Mouse (Mus musculus) embryonic facial prominence, embryonic 15.5 days (tissue): ENCODE measurements around the gene Atp1a2. TPM values are rescaled to one million over a fixed set of nuclear protein-coding genes. Genes with fewer than 3 reads are reported as not detected.
A peak's percentile ranks its signal among the peaks of the same experiment; 100 is the strongest.

Experiments used
- ATAC-seq: fragments of 200-750 bp; cut with Nextera tagmentation; 2 replicates; pipeline ENCODE4 v1.8.0; 2017; ENCODE audit warnings: low read depth, moderate TSS enrichment; ENCODE audit not compliant: insufficient number of reproducible peaks, low FRiP score, low TSS enrichment
- H3K27ac ChIP-seq: fragments of 300-500 bp; sonication (generic); replicated peaks from 2 replicates; pipeline ENCODE4 v1.5.1; 2015; ENCODE audit warnings: mild to moderate bottlenecking, inconsistent platforms
- H3K27me3 ChIP-seq: fragments of 300-500 bp; sonication (generic); 2 replicates; pipeline ENCODE4 v1.6.1; 2015; ENCODE audit warnings: inconsistent platforms
- H3K36me3 ChIP-seq: fragments of 300-500 bp; sonication (generic); 2 replicates; pipeline ENCODE4 v1.6.1; 2015; ENCODE audit warnings: mild to moderate bottlenecking, inconsistent platforms
- H3K4me1 ChIP-seq: fragments of 300-500 bp; sonication (generic); 2 replicates; pipeline ENCODE4 v1.6.1; 2015; ENCODE audit warnings: inconsistent platforms
- H3K4me2 ChIP-seq: fragments of 300-500 bp; sonication (generic); replicated peaks from 2 replicates; pipeline ENCODE4 v1.6.1; 2015; ENCODE audit warnings: mild to moderate bottlenecking, inconsistent platforms
- H3K4me3 ChIP-seq: fragments of 300-500 bp; sonication (generic); replicated peaks from 2 replicates; pipeline ENCODE4 v1.5.1; 2015; ENCODE audit warnings: mild to moderate bottlenecking, inconsistent platforms
- H3K9ac ChIP-seq: fragments of 300-500 bp; sonication (generic); 2 replicates; pipeline ENCODE4 v1.6.1; 2015; ENCODE audit warnings: inconsistent platforms
- H3K9me3 ChIP-seq: fragments of 300-500 bp; sonication (generic); replicated peaks from 2 replicates; pipeline ENCODE4 v1.6.1; 2016; ENCODE audit warnings: inconsistent platforms
- WGBS: fragments of 180-500 bp; shearing (Covaris S2); methylation state at CpG from one replicate; pipeline ENCODE4 v1.1.7; 2015; 5-methylcytosine and 5-hydroxymethylcytosine counted together
- polyA plus RNA-seq: library from polyadenylated mRNA; unstranded; fragments of >200 nt; fragmentation: Nextera tagmentation; extraction: Ambion mirVana; gene quantifications from 2 replicates; pipeline ENCODE4 v1.2.1, GENCODE M21; 2015

Gene Atp1a2
- polyA plus RNA-seq, 1 experiment from 2014 or later, result 5.6 TPM

DNA sequence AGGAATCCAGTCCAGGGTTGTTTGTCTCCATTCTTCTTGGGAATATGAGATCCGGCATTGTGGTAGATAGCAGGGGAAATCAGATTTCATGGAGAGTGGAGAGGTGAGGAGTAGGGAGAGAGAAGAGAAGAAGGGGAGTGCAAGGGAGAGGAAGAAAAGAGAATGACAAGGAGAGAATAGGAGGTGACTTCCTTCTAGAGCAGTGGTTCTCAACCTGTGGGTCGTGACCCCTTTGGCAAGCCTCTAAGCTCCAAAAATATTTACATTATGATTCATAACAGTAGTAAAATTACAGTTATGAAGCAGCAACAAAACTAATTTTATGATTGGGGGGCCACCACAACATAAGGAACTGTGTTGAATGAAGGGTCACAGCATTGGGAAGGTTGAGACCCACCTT is 35.1 kb upstream of the Atp1a2 start:
- Histone ChIP-seq H3K9me3 (no peaks in the 10 kb centered on the region), H3K4me2 (no peak overlapping the region), H3K9ac (no peak overlapping the region), H3K4me1 (no peaks in the 10 kb centered on the region), H3K27me3 (peaks cover 56% of the 10 kb centered on the region), H3K4me3 (no peak overlapping the region), H3K36me3 (no peaks in the 10 kb centered on the region), H3K27ac (no peak overlapping the region)
- ATAC-seq, result no peak
- WGBS, result 79% methylated on average over 2 of the region's 2 CpGs

DNA sequence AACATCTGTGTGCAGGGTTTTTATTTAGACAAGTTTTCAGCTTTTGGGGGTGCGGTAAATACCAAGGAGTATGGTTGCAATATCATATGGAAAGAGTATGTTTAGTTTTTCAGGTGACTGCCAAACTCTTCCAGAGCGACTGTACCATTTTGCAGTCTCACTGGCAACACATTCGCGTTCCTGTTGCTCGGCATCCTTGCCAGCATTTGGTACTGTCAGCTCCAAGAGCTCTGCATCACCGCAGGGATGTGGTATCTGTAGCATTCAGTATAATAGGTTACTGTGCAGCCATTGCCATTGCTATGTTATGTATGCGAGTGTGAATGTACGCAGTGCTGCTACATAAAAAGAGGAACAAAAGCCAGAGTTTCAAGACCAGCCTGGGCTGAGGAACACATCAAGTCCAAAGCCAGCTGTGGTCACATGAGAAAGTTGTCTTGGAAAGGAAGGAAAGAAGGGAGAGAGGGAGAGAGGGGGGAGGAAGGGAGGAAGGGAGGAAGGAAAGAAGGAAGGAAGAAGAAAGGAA is 33.6 kb upstream of the Atp1a2 start:
- Histone ChIP-seq H3K4me1 (peaks cover 2% of the 10 kb centered on the region; the same call in 1 of the 2 replicates), H3K27ac (no peak overlapping the region), H3K9me3 (no peaks in the 10 kb centered on the region), H3K4me3 (no peak overlapping the region), H3K27me3 (peaks cover 67% of the 10 kb centered on the region), H3K36me3 (no peaks in the 10 kb centered on the region), H3K9ac (no peak overlapping the region), H3K4me2 (no peak overlapping the region)
- 67% methylated on average over 8 of the region's 8 CpGs for WGBS
- no peak for ATAC-seq

DNA sequence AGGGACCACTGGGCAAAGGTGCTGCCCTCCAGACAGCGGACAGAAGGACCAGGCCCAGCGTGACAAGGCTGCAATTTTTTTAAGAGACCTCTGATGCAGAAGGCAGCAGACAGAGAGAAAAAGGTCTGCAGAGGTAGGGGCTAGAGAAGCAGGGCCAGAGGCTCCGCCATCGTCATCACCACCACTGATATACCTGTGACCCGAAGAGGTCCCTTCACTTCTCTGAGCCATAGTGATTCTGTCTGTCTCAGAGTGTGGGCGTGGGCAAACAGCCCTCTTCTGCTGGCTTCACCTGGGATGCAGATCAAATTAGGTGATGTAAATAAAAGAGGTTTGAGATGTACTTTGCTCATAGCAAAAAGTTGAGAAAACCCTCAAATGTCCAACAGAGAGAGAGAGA is 31.8 kb upstream of the Atp1a2 start:
- Histone ChIP-seq H3K27me3 (peaks cover 75% of the 10 kb centered on the region), H3K4me3 (no peak overlapping the region), H3K4me1 (peaks cover 11% of the 10 kb centered on the region), H3K4me2 (no peak overlapping the region), H3K9ac (no peak overlapping the region), H3K27ac (no peak overlapping the region), H3K36me3 (no peaks in the 10 kb centered on the region), H3K9me3 (no peaks in the 10 kb centered on the region)
- no peak for ATAC-seq
- 68% methylated on average over 6 of the region's 6 CpGs for WGBS

DNA sequence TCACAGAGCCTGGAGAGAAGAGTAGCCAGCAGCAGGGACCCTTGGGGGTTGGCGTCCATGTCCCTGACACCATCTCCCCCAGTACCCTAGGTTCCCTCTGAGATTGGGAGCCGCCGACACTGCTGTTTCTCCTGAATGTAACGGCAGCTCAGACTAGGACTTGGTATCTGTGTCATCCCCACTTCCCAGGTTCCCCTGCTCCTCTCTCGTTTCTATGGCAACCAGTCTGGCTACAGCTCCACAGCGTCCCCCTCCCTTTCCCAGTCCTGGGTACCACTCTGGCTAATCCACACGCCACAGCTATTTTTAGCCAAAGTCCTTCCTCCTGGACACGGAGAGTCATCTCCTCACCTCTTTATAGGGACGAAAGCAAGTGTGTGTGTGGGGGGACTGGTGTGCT is 31.3 kb upstream of the Atp1a2 start, which contains the start of gene Kcnj9:
Kcnj9 (minus strand) TSS at position 188 of the 400 bp plus-strand sequence.
- no peaks in the 10 kb centered on the region for H3K9me3 ChIP-seq
- H3K9ac ChIP-seq, result no peak within 1 kb of the TSS
- H3K4me2 ChIP-seq, result no peak within 1 kb of the TSS
- no peaks in the 10 kb centered on the region for H3K36me3 ChIP-seq
- 26% methylated on average over 9 of the region's 9 CpGs for WGBS
- no peak within 1 kb of the TSS for H3K4me3 ChIP-seq
- H3K27ac ChIP-seq, result no peak within 1 kb of the TSS
- no peak for ATAC-seq
- H3K27me3 ChIP-seq, result peaks cover 75% of the 10 kb centered on the region
- peaks cover 11% of the 10 kb centered on the region for H3K4me1 ChIP-seq

DNA sequence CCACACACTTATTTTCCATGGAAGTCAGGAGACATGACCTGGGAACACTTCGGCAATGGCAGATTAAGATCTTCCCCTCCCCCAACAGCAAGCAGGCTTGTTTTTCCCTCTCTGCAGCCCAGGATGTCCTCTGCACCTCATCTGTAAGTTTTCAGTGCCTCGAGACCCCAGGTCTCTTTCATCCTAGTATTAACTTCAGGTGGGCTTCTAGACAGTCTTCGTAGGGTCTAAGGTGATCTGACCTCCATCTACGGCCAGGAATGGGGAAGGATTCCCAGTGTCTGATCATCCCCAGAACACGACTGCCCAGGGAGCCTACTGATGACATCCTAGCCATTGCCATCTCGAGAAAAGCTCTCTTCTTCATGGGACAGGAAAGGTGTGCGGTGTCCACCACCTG is 30.6 kb upstream of the Atp1a2 start:
- Histone ChIP-seq H3K9ac (no peak overlapping the region), H3K4me2 (no peak overlapping the region), H3K27me3 (peaks cover 72% of the 10 kb centered on the region), H3K36me3 (no peaks in the 10 kb centered on the region), H3K4me1 (peaks cover 11% of the 10 kb centered on the region), H3K9me3 (no peaks in the 10 kb centered on the region), H3K27ac (no peak overlapping the region), H3K4me3 (no peak overlapping the region)
- 78% methylated on average over 7 of the region's 7 CpGs for WGBS
- ATAC-seq, result no peak

DNA sequence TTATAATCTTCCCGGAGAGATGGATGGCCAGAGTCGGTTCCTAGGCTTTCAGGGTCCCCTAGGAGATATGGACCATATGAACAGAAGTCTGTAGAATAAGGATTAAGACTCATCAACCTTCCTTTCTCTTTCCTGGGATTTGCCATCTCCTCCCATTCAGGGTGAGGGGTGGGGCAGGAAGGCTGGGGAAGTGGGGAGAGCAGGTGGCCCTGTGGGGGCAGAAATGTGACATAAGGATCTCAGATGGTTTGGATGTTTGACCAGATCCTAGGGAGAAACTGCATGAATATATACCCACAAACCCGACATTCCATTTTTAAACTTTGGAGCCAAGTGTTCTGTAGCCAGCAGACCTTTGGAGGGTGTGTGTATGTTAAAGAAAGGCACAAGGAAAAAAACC is 30.2 kb upstream of the Atp1a2 start:
- no peak for ATAC-seq
- peaks cover 68% of the 10 kb centered on the region for H3K27me3 ChIP-seq
- WGBS, result 75% methylated on average over 3 of the region's 3 CpGs

DNA sequence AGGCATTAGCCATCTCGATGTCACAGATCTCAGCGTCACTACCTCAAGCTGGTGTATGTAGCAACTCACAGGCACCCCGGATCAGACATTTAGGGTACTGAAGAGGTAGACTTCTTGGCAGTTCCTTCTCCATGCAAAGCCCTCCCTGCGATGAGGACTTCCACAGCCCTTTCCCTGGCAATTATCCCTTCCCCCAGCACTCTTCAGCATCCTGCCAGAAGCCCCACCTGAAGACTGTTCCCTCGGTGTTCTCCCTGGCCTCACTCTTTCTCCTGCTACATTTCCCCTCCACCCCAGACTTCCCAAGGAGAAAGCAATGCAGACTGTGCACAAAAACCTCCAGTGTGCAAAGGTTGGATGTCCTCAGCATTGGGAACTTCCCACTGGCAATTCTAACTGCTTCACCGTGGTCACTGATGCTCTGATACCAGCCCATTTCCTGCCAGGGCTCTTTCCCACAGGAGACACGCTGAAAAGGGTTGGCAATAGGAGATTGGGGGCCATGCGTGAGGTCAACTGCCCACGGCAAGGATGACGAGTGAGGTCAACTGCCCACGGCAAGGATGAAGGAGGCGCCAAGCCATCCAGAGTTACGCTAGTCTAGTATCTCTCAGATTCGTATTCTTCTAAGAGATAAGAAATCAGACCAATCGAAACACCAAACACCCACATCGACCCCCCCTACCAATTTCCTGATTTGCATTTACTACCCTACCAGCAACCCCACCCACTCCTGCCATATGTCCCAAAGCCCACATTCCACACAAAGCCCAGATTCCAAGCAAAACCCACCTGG is 29.5 kb upstream of the Atp1a2 start:
- WGBS, result 75% methylated on average over 16 of the region's 16 CpGs
- Histone ChIP-seq H3K27ac (no peak overlapping the region), H3K4me1 (peaks cover 11% of the 10 kb centered on the region), H3K9ac (no peak overlapping the region), H3K27me3 (peaks cover 67% of the 10 kb centered on the region), H3K4me3 (no peak overlapping the region), H3K9me3 (no peaks in the 10 kb centered on the region), H3K4me2 (no peak overlapping the region), H3K36me3 (no peaks in the 10 kb centered on the region)
- no peak for ATAC-seq

More for the DNA sequence above, 30.2 kb upstream of the Atp1a2 start:
- Histone ChIP-seq H3K4me1 (peaks cover 11% of the 10 kb centered on the region), H3K9me3 (no peaks in the 10 kb centered on the region), H3K9ac (no peak overlapping the region), H3K27ac (no peak overlapping the region), H3K36me3 (no peaks in the 10 kb centered on the region), H3K4me2 (no peak overlapping the region), H3K4me3 (no peak overlapping the region)

DNA sequence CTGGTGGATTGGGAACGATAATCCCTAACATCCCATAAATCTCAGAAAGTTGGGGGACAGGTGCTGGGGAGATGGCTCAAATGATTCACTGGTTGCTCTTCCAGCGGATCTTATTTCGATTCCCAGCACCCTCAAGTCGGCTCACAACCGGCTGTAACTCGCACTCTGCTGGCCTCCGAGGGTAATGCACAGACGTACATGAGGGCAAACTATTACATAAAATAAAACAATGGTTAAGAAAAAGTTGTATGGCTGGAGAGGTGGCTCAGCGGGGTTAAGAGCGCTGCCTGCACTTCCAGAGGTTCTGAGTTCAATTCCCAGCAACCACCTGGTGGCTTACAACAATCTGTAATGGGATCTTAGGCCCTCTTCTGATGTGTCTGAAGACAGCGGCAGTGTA is 28.8 kb upstream of the Atp1a2 start:
- H3K4me1 ChIP-seq, result peaks cover 11% of the 10 kb centered on the region
- 62% methylated on average over 11 of the region's 11 CpGs for WGBS
- no peak for ATAC-seq
- H3K27me3 ChIP-seq, result peaks cover 64% of the 10 kb centered on the region
- no peaks in the 10 kb centered on the region for H3K9me3 ChIP-seq
- H3K36me3 ChIP-seq, result no peaks in the 10 kb centered on the region
- no peak overlapping the region for H3K9ac ChIP-seq
- peak overlapping the region; percentile 88 for H3K4me2 ChIP-seq
- peak overlapping the region; percentile 49 for H3K4me3 ChIP-seq
- H3K27ac ChIP-seq, result no peak overlapping the region

DNA sequence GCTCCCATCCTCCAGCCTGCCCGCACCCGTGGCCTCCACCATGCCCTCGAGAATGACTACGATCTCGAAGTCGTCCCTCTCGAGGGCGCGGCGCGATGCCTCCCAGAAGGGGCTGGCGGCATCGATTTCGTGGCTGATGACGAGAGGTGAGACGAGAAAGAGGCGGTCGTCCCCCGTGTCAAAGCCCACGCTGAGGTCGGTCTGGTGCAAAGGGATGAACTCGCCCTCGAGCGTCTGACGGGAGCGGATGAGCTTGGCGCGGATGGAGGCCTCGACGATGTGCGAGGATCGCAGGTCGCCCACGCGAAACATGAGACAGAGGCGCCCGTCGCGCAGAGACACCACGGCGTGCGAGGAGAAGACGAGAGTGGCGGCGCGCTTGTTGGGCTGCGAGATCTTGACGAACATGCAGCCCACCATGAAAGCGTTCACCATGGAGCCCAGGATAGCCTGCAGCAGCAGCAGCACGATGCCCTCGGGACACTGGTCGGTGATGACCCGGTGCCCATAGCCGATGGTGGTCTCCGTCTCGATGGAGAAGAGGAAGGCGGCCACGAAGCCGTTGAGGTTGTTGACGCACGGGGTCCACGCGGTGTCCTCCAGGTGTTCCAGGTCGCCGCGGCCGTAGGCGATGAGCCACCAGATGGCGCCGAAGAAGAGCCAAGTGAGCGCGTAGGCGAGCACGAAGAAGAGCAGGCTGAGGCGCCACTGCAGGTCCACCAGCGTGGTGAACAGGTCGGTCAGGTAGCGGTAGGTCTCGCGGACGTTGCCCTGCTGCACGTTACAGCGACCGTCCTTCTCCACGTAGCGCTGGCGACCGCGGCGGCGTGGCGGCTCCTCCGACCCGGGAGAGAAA is 28.0 kb upstream of the Atp1a2 start:
- no peak for ATAC-seq
- peaks cover 57% of the 10 kb centered on the region for H3K27me3 ChIP-seq
- WGBS, result 18% methylated on average over 94 of the region's 94 CpGs
- peak overlapping the region; percentile 88 for H3K4me2 ChIP-seq
- H3K4me3 ChIP-seq, result peak overlapping the region; percentile 49
- H3K36me3 ChIP-seq, result no peaks in the 10 kb centered on the region
- 0 out of 2 replicates have a peak overlapping the region, but pooled peaks have one; percentile 37 for H3K9ac ChIP-seq
- no peak overlapping the region for H3K27ac ChIP-seq
- no peaks in the 10 kb centered on the region for H3K9me3 ChIP-seq
- H3K4me1 ChIP-seq, result peaks cover 11% of the 10 kb centered on the region

DNA sequence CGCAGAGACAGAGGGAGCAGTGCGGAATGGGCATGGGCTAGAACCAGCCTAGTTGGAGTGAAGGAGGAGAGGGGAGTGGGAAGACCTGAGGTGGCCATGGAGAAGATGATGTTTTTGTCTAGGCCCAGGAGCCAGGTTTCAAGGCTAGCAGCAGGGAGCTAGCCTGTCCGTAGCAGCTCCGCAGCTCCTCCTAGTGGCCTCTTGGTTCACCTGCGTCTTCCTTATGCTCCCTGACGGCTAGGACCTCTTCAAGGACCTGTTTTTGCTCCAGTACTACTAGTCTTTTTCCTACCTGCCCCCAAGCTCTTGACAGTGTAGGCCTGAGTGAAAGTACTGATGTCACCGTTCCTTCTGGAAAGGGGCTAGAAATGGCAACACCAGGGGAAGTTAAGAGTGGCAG is 26.9 kb upstream of the Atp1a2 start:
- ATAC-seq, result no peak
- no peak overlapping the region for H3K4me3 ChIP-seq
- 10% methylated on average over 7 of the region's 7 CpGs for WGBS

DNA sequence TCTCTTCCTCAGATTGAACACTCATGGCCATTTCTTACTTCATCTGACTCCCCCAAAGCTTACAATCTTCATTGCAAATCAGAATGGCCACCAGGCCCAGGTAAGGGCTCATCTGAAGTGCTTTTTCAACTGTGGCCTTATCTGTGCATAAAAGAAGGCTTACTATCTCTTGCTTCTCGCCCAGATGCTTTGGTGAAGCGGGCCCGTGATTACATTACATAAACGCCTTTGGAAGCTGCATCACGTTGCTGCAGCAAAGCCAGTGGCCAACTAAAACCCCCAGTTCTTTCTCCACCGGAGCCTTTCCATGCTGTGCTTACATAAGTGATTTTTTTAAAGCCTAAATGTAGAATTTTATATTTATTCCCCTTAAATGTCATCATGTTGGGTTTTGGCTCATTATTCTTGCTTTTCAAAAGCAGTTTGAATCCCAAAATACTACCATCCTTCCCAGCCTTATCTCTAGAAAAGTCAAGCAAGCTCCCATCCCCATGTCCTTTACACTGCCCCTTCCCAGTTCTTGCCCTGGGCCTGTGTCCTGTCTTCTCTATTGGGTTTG is 26.0 kb upstream of the Atp1a2 start:
- ATAC-seq, result no peak
- WGBS, result 66% methylated on average over 6 of the region's 6 CpGs
- no peak overlapping the region for H3K9ac ChIP-seq

More for the DNA sequence above, 26.9 kb upstream of the Atp1a2 start:
- peaks cover 14% of the 10 kb centered on the region for H3K4me1 ChIP-seq
- H3K27me3 ChIP-seq, result peaks cover 48% of the 10 kb centered on the region
- H3K4me2 ChIP-seq, result no peak overlapping the region
- no peak overlapping the region for H3K9ac ChIP-seq
- H3K9me3 ChIP-seq, result no peaks in the 10 kb centered on the region
- H3K36me3 ChIP-seq, result no peaks in the 10 kb centered on the region
- no peak overlapping the region for H3K27ac ChIP-seq

More for the DNA sequence above, 26.0 kb upstream of the Atp1a2 start:
- no peak overlapping the region for H3K4me3 ChIP-seq
- H3K27ac ChIP-seq, result no peak overlapping the region
- 0 out of 2 replicates have a peak, but pooled peaks cover 6% of the 10 kb centered on the region for H3K36me3 ChIP-seq
- H3K4me2 ChIP-seq, result no peak overlapping the region
- H3K9me3 ChIP-seq, result no peaks in the 10 kb centered on the region
- H3K4me1 ChIP-seq, result peaks cover 14% of the 10 kb centered on the region
- H3K27me3 ChIP-seq, result peaks cover 41% of the 10 kb centered on the region
